Mouse (Mus musculus): ENCODE data around the gene Ttc7. TPM values are rescaled to one million over a fixed set of nuclear protein-coding genes. Genes with fewer than 3 reads are reported as not detected.

Gene Ttc7
- total RNA-seq, 2 experiments from 2014 or later, result 4.9 to 5.4 TPM

DNA sequence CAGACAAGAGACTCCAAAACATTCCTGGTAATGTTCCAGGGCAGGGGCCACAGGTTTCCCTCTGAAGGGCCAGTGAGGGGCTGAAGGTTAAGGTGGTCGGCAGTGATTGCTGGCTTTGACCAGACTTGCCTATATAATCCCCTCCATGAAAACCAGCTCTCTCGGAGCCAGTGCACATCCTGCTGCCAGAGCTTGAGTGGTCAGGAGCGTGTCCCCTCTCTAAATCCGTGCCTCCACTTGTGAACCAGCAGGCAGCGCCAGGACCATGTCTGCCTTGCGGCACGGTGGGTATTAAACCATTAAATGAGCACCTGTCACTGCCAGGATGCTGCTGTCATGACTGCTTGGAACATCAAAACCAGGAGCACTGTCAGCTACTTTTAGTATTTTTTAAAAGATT, 27.8 kb downstream of the Ttc7 start:
- intact Hi-C loops (cut with DNase I), result no loop called here
- DNase-seq, result no peak

GRCm38 (mm10) chr17:87312351-87312750, 29.7 kb downstream of the Ttc7 start:
- peak in 1 of 2 experiments; percentile 33 for DNase-seq
- intact Hi-C loops (cut with DNase I), result no loop called here

DNA sequence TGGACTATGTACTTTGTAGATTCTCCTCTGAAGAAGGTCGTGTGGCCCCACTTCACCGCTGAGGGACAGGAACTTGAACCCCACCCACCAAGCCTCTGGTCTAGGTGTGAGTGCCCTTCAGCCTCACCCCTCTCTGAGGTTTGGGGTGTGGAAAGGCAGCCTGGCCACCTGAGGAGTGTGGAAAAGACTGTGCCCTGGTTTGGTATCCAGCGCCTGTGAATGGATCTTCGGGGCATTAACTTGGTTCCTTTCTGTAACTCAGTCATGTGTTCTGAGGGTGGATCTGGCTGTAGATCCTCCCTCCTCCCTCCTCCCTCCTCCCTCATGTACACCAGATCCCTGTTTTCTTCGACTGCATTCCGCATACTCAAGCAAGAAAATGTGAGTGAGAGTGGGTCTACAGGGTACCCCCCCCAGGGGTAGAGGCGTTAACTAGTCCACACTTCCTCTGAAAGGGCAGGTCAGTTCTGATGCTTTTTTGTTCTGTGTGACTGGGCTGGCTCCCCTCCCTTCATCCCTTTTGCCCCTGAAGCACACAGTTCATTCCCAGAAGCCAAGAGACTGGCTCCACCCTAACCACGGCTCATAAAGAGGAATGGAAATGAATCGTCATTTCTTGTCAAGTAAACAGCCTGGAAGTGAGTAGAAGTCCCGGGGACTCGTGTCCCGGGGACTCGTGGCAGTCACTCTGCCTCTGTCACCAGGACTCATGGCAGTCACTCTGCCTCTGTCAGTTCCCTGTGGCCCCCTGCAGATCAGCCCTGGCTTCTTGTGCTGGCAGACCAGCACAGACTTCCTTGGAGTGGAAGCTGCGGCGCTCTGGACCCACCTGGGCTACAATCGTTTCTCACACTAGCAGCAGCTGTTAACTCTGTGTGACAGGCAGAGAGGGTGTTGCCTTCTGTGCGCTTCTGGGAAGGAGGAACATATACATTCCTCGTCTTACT, 30.5 kb downstream of the Ttc7 start:
- DNase-seq, result peak in 1 of 2 experiments; percentile 27
- intact Hi-C loops (cut with DNase I), result no loop called here

DNA sequence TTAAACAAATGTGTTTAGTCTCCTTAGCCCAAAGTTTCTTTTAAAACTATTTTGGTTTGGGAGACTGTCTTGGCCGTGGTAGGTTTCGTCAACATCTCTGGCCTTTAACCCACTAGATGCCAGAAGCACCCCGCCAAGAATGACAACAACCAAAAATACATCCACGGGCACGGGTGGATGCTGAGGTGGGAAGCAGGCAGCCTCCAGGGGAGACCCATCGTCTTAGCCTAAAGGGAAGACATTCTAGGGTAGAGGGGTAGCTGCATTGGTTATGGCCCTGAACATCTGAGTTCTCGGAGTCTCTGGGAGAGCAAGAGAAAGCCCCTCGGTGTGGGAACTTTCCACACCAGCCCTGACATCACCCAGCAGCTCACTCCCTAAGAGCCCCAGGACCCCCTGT, 31.4 kb downstream of the Ttc7 start:
- no peak for DNase-seq
- intact Hi-C loops (cut with DNase I), result loop anchor here (2.0 kb wide), 2 partner anchors 133 to 219 kb away; partner anchors contain the start of gene Calm2

- intact Hi-C loops (cut with DNase I), result loop anchor here (2.0 kb wide), 2 partner anchors 132 to 218 kb away; partner anchors contain the start of gene Calm2
- DNase-seq, result no peak
Measured at GRCm38 (mm10) chr17:87314530-87314946, 31.9 kb downstream of the Ttc7 start.

DNA sequence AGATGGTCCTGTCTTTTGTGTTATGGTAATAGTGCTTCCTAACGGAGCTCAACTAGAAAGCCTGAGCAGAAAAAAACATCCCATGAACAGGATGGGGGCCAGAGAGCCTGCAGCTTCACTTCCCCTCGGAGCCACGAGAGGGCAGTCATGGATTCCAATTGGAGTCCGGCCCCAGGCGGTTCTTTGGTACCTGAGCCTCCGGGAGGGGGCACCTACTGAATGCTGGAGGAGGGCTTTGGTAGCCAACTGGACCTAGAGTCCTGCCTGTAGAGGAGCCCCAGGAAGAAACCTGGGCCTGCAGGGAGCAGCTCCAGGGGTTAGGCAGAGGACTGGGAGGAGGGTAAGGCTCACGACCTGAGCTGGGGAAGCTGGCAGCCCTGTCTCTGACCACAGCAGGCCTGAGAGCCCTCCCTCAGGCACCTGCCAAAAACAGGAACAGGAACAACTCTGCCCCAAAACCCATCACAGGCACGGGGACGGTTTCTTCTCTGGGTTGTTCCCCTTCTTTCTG, 32.4 kb downstream of the Ttc7 start:
- intact Hi-C loops (cut with DNase I), result loop anchor here (1.0 to 5.0 kb wide), 5 partner anchors 112 to 347 kb away; partner anchors contain the start of genes Calm2 and Stpg4
- DNase-seq, result peak; percentile 95 to 97

DNA sequence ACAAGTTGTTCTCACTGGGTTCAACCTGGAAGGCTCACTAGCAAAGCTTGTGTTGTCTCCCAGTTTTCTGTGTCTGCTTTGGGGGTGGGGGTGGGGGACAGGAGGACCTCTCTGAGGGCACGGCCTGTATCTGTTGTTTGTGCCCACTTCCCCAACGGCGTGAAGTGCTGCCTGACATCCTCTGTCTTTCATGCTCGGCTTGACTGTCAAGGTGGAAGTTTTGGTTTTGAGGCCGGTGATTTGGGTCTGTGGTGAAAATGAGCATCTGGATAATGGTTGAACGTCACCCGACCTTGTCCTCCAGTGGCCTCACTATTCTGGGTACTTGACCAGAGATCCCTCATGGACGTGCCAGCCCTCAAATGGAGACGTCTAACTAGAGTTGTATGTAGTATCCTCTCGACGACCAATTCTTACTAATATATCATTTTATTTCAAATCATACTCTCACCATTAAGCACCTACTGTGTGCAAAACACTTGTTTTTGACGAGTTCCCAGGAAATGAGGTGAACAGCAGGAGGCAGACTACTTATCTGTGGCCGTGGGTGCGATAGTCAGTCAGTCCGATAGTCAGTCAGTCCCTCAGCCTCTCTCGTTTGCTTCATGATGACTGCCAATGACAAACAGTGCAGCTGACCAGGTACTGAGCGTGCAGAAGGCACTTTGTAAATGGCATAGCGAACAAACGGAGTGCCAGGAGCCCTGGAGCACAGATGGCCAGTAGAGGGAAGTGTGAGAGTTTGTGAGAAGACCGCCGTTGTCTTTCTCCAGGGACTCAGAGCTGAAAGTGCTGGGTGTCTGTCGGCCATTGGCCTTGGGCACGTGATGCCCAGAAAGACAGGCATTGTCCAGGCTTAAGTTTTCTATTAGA, 33.4 kb downstream of the Ttc7 start:
- no peak for DNase-seq
- intact Hi-C loops (cut with DNase I), result loop anchor here (1.0 to 5.0 kb wide), 6 partner anchors 34 to 346 kb away; partner anchors contain the start of genes Calm2 and Stpg4

DNA sequence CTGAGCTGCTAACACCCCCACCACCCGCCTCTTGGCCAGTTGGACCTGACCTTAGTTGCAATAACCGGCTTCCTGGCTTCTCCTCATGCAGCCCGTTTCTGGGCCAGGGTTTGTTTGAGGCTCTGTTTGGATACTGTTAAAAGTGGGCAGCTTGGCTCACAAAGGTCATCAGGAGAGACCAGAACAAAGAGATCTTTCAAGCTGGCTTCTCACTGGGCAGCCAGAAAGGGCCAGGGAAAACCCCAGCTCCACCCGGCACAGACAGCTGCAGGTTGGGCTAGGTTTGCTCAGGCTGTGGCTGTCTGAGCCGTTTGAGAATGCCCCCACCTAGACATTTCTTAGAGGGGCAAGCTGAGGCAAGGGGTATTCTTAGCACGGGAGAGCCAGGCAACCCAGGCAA, 34.6 kb downstream of the Ttc7 start:
- intact Hi-C loops (cut with DNase I), result loop anchor here (5.0 kb wide), 2 partner anchors 110 to 345 kb away; partner anchors contain the start of gene Stpg4
- DNase-seq, result no peak

- DNase-seq, result no peak
- intact Hi-C loops (cut with DNase I), result loop anchor here (5.0 kb wide), 2 partner anchors 109 to 344 kb away; partner anchors contain the start of gene Stpg4
Measured at GRCm38 (mm10) chr17:87317947-87318346, 35.3 kb downstream of the Ttc7 start.

DNA sequence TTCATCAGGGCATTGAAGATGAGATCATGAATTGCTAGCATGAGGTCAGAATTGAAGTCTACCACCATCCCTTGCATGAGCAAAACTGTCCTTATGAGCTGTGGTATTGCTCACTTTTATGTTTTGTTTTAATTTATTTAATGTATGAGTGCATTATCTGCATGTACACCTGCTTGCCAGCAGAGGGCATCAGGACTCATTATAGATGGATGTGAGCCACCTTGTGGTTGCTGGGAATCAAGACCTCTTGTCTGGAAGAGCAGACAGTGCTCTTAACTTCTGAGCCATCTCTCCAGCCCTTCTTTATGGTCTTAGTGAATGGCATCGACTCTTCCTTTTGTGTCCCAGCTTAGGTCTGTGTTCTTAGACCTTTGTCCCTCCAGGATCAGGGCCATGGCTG, 39.0 kb downstream of the Ttc7 start:
- no peak for DNase-seq
- intact Hi-C loops (cut with DNase I), result no loop called here

DNA sequence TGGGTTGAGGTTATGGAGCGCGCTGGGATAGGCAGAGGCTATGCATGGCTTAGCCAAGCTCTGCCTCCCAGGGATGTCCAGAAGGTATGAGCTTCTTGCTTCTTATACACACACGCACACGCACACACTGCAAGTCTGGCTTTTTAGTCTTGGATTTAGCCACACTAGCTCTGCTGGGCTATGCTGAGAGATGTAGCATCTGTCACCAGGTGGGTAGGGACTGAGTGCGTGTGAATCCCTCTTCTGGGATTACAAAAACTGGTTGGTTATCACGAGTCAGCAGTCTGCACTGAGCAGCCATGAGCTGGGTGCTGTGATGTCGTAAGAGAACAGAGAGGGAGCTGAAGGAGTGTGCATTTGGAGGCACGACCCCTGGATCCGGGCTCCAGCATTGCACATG, 40.5 kb downstream of the Ttc7 start:
- intact Hi-C loops (cut with DNase I), result no loop called here
- no peak for DNase-seq

DNA sequence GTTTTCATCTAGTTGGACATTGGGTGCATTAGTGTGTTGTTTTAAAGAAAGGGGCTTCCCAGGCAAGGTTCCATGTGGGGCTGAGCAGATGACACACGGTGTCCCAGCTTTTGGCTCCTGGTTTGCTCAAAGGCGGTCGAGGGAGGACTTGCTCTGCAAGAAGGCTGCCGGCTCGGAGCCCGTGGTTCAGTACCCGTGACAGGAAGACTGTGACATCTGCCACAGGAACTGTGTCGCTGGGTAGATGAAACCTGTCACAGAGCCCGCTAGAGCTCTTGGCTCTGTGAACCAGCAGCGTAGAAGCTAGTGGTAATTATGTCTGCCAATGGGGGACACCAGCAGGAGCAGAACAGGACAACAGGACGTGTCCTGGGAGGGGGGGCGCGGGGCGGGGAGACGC, 42.8 kb downstream of the Ttc7 start:
- no peak for DNase-seq
- intact Hi-C loops (cut with DNase I), result no loop called here

- no peak for DNase-seq
- intact Hi-C loops (cut with DNase I), result no loop called here
Measured at GRCm38 (mm10) chr17:87326987-87327386, 44.3 kb downstream of the Ttc7 start.

GRCm38 (mm10) chr17:87327645-87328044, 45.0 kb downstream of the Ttc7 start:
- DNase-seq, result no peak
- intact Hi-C loops (cut with DNase I), result no loop called here

- intact Hi-C loops (cut with DNase I), result no loop called here
- DNase-seq, result no peak
Measured at GRCm38 (mm10) chr17:87328177-87328768, 45.6 kb downstream of the Ttc7 start.

DNA sequence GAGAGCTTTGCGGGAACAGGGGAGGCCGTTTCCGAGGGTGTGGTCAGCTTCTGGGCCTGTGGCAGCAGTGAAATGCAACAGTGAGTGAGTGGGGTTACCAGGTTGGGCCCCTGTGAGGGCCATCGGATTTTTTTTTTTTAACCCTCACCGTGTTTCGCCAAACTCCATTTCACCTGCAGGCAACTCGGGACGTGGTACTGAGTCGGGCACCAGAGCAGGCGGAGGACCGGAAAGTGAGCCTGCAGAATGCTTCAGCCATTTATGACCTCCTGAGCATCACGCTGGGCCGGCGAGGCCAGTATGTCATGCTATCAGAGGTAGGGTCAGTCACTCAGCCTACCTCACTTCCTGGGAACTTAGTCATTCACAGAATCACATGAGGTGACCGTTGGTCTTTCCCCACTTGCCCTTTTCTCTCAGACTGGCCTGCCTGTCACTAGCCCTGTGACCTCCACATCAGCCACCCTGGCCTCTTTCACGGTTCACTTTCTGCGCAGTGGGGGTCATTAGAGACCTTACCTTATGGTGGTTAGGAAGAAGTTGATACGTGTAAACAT, 46.5 kb downstream of the Ttc7 start:
- DNase-seq, result no peak
- intact Hi-C loops (cut with DNase I), result no loop called here

DNA sequence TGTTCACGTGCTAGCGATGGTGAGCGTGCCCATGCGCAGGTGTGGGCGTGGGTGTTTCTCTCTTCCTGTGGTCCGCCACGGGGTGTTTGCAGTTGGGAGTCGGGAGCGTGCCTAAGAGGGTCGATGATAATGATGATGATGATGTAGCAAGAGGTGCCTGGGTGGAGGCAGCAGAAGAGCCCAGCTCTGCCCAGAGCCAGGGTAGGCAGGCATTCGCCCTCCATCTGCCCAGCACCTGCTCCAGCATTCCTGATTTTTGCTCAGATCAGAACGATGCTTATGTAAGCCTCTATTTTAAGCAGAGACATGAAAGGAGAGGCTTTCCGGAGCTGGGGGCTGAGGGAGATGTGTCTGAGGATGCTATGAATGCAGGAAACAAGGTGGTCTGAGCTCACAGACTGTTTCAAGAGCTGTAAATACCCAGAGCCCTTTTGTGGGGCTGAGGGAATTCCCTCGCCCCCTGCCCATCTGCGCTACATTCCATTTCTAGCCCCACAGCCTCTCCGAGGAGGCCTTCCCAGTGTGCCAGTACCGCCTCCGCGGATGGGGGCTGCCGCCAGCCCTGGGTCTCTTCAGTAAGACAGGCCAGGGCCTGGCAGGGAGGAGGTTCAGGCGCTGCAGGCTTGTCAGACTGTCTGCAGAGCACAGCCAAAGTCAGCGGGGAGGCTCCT, 47.7 kb downstream of the Ttc7 start:
- DNase-seq, result no peak
- intact Hi-C loops (cut with DNase I), result loop anchor here (5.0 kb wide), 2 partner anchors 47 to 112 kb away; no protein-coding TSS in a partner anchor

DNA sequence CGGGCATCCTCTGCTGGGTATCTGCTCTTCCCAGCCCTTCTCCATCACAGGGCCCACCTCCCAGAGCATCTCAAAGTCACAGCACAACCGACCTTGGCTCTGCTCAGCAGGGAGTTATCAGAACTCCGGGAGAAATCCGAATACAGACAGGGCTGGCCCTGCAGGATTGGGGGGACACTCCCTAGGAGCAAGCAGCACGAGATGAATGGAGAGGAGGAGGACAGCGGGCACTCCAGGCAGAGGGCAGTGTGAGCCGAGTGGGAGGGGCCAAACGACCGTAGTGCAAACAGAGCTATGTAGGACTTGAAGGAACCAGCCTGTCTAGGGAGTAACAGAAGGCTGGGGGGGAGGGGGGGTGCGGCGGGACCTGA, 48.2 kb downstream of the Ttc7 start:
- intact Hi-C loops (cut with DNase I), result loop anchor here (5.0 kb wide), 2 partner anchors 46 to 111 kb away; no protein-coding TSS in a partner anchor
- DNase-seq, result no peak

All from heart, postnatal 10 days (tissue).